Mouse (Mus musculus) C2C12 (cell line): ENCODE measurements around the gene Il1a.

Experiments used
- CEBPB ChIP-seq: IDR thresholded peaks from one replicate; pipeline ENCODE4 v1.6.1; 2011; ENCODE audit warnings: low read depth, mild to moderate bottlenecking, control low read depth, moderate library complexity
- CTCF ChIP-seq: IDR thresholded peaks from one replicate; pipeline ENCODE4 v1.5.1; 2011; ENCODE audit not compliant: control insufficient read depth, insufficient read depth, insufficient read length

GRCm38 (mm10) chr2:129252836-129253630 lies 56.7 kb downstream of the Il1a start:
- TF ChIP-seq CEBPB, result no peak
- TF ChIP-seq CTCF, result no peak
